Mouse (Mus musculus) adrenal gland, postnatal 10 days (tissue): ENCODE results near the gene C2cd3. TPM values are rescaled to one million over a fixed set of nuclear protein-coding genes. Genes with fewer than 3 reads are reported as not detected.
"Not testable (repeated sequence)": the region's sequence is repeated elsewhere in the genome, so short reads cannot be mapped to it uniquely, and the experiment has no call there.

Experiments used
- DNase-seq: peaks from one replicate; pipeline ENCODE4 v3.0.0; 2021; ENCODE audit warnings: mixed read lengths
- total RNA-seq, 2 experiments: library from RNA; stranded (reverse); gene quantifications; 2 replicates each; pipeline ENCODE4 v1.2.3; 2021

C2cd3 gene
- total RNA-seq, 2 experiments from 2014 or later = 15.9 to 19.7 TPM

DNA sequence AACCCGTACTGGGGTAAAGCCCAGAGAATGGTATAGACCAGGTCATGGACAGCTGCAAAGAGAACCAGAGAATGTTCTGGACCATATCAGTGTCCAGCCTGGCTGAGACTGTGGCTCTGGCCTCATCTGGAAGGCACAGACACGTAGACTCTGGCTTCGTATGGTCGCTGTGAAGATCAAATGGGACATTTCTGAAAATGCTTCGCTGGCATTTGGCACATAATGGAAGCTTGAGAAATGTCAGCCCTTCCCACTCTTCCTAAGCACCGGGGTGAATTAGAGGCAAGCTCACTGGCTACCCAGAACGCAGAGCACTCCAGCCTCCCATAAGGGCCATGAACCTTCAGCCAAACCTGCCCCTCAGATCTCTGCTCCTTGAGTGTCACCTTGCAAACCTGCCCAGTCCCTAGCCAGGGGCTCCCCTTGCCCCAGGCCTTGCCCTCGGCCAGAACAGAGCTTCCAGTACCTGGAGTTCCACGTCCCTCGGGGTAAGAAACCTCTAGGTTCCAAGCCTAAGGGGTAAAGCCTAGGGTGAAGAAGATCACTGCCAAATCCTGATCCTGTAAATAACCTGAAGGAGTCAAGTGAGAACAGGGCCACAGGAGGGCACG, 98.9 kb downstream of the C2cd3 start:
- peak; percentile 44 for DNase-seq

GRCm38 (mm10) chr7:100471407-100471797, 99.4 kb downstream of the C2cd3 start:
- DNase-seq = no peak

DNA sequence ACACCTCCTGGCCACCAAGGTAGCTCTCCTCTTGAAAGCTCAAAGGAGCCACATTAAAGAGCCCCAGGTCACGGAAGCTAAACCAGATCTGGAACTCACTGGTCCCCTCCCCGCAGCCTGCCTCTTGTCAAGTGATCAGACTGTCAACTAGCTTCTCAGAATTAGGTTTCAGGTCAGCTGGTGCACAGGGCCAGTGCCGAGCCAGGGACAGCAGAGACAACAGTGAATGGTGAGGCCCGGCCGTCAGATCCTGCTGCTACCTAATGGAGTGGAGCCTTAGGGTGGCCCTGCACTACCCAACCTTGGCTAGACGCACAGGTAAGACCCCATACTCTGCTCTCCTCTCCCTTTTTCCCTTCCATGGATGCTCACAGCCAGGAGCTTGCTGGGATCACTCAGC, 100.7 kb downstream of the C2cd3 start, which contains the start of gene Ucp3:
Gene Ucp3, plus strand, starts transcription at position 214 of the 400 bp plus-strand sequence.
- peak; percentile 70 for DNase-seq

DNA sequence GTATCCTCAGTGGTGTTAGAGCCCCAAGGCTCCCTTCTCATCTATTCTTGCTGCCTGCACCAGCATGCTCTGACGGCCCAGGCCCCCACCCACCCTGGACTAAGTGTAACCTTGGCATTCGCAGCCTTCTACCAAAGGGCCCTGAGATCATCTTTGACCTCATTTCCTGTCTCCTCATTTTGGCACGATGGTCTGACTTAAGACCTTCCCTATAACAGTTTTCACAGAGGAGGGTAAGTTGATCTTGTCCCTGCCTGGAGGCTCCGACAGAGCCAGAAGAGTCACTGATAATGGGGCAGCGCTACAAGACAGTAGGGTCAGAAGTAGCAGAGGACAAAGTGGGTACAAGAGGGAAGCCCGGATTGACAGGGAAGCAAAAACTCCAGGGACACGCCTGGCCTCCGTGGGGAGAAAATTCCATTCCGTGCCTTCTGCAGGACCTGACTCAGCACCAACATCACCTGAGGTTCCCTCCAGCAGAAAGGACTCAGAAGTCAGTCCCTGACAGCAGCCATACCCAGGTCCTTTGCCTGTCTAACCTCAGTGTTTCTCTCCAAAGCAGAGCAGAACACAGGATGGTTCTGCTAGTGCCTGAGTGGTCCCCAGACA, 101.9 kb downstream of the C2cd3 start:
- DNase-seq = peak; percentile 49

- DNase-seq = peak; percentile 81
These were observed 102.6 kb downstream of the C2cd3 start for GRCm38 (mm10) chr7:100474680-100475079.

- DNase-seq = no peak
These were observed 107.2 kb downstream of the C2cd3 start for GRCm38 (mm10) chr7:100479100-100479822.

DNA sequence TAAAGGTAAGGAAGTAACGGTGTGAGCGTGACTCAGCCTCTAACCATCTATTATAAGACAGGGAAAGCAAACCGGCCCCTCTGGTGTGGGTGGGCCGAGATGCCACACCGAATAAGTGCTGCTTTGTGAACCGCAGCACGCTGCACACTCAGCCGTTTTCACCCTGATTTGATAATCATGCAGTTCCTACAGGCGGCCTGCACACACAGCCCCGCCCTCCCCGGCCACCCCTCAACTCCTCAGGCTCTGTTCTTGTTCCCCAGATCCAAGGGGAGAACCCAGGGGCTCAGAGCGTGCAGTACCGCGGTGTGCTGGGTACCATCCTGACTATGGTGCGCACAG, 107.8 kb downstream of the C2cd3 start:
- DNase-seq = no peak

DNA sequence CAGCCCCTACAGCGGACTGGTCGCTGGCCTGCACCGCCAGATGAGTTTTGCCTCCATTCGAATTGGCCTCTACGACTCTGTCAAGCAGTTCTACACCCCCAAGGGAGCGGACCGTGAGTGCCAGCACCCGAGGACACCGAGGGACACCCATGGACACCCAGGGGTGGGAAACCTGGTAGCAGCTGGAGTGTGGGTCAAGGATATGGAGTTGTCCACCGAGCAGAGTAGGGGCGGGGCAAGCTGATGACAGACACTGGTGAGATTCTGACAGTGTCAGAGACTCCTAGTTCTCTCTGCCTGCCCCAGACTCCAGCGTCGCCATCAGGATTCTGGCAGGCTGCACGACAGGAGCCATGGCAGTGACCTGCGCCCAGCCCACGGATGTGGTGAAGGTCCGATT, 108.1 kb downstream of the C2cd3 start:
- DNase-seq = no peak

DNA sequence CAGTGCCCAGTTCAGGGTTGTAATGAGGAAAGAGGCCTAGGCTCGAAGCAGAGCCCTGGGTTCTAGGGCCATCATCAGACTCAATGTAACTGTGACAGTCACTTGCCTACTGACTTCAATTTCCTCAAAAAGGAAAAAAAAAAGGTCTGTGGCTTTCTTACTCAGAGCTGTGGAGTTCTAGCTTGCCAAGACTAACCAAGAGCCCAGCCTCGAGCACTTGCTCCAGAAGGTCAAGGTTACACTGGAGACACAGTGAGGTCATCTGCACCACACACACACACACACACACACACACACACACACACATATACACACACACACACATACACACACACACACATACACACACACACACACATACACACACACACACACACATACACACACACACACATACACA, 110.0 kb downstream of the C2cd3 start:
- DNase-seq = not testable (repeated sequence)

DNA sequence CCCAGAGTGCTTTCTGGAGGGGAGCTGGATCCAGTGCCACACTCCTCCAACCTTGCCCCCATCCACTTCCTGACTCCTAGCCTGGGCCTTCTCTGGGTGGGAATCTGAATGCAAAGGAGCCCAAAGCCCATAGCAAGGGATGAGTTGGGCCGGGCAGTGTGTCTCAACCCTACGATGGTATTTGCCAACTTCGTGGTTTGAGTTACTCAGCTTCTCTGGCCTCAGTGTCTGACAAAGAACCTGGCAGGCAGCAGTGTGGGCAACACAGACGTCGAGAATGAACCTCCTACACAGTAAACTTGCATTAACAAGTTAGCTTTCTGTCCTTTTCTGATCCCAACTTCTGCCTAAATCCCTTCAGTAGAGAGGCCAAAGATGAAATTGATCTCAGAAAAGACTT, 112.5 kb downstream of the C2cd3 start:
- no peak for DNase-seq

- no peak for DNase-seq
These were observed 115.3 kb downstream of the C2cd3 start for GRCm38 (mm10) chr7:100487301-100487700.

DNA sequence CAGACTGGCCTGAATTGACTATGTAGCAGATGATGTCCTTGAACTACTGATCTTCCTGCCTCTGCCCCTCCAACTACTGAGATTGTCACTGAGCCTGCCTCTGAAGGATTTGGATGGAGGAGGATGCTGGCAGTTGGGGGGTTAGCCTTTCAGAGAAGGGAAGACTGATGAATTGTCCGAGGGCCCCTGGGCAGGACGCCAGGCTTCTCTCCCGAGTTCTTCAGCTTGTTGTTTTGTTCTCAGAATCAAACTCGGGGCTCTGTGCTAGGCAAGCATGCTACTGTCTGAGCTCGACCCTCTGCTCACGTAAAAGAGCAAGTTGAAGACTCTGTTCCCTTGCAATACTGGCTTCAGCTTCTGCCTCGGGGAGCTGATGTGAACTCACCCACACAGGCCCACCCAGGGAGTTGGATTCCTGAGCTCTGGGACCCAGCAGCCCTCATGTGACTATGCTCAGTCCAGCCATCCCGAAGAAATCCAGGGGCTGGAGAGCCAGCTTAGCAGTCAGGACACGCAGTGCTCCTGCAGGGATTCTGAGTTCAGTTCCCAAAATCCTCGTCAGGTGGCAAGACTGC, 116.5 kb downstream of the C2cd3 start:
- peak; percentile 63 for DNase-seq

DNA sequence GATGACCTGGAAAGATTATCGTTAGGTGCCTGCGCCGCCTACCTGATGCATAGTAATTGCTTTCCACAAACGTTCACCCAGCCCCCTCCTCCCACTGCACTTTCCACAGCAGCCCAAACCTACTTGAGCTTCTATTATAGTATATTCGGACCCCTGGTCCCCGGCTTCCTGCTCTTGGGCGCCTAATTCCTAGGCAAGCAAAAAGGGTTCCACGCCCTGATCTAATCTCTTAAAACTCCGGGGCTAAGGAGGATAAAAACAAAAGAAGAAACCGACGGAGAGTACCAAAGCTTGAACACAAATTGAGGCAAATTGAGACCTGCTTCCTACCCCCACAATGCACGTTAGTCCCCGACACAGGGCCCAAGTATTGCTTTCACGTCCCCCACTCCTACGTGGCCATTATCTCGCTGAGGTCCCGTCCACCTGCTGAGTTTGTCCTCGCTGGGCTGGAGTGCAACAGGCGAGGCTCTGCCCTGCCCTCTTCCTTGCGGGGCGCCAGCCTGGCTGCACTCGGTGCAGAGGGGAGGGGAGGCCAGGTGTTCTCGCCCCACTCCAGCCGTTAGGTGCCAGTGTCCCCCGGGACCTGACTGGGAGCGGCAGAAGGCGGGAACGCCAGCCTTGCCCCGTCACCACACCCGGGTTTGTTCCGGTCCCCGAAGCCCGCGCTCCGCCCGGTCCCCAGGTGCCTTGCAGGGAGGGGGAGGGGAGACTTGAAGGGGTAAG, 120.5 kb downstream of the C2cd3 start:
- no peak for DNase-seq

DNA sequence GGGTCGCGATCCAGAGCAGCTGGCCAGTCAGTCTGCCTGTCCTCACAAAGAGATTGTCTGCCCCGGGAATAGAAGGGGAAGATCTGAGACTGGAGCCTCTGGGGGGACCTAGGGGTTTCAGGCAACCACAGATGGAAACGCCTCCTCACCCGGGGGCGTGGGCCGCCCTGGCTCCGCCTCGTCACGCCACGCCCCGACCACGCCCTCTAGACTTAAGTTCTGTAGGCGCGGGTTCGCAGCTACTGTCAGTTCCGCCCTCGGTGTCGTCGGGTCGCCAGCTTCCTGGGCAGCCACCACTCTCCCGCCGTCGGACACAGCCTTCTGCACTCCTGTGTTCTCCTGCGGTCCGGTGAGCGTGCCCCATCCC, 121.1 kb downstream of the C2cd3 start, which contains the start of gene Ucp2:
Gene Ucp2, plus strand, starts transcription at position 221 of the 367 bp plus-strand sequence.
- peak; percentile 92 for DNase-seq

GRCm38 (mm10) chr7:100493484-100494414, 121.7 kb downstream of the C2cd3 start:
- peak; percentile 57 for DNase-seq

GRCm38 (mm10) chr7:100494415-100494831, 122.4 kb downstream of the C2cd3 start:
- DNase-seq = no peak

GRCm38 (mm10) chr7:100495042-100495441, 123.0 kb downstream of the C2cd3 start:
- no peak for DNase-seq

DNA sequence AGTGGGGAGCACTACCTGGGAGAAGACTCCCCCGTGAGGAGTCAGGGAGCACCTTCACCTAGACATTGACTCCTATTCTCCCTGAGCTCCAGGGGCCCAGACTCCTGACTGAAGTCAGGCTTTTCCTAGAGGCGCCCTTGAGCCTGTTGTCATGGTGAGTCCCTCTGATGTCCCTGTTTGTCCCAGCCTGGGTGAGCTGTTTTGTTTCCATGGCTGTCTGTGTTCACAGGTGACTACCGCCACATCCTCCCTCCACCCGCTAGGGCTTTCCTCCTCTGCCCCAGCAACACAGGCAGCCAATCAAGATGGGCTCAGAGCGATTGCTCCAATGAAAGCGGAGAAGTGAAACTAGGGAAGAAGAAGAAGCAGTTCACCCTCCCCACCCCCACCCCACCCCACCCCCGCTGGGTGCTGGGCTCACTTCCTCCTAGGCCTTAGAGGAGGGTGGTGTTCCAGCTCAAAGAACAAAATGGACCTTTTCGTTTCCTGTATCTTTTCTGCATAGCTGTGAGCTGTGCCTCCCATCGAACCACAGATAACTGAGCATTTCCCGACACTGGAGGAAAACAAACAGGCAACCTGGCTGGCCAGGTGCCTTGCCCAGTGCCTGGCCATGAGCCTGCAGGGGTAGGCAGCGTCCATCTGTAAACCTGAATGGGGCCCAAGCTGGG, 123.7 kb downstream of the C2cd3 start:
- DNase-seq = peak; percentile 82

- DNase-seq = no peak
These were observed 124.3 kb downstream of the C2cd3 start for GRCm38 (mm10) chr7:100496371-100496770.

- DNase-seq = no peak
These were observed 124.8 kb downstream of the C2cd3 start for GRCm38 (mm10) chr7:100496791-100497190.

DNA sequence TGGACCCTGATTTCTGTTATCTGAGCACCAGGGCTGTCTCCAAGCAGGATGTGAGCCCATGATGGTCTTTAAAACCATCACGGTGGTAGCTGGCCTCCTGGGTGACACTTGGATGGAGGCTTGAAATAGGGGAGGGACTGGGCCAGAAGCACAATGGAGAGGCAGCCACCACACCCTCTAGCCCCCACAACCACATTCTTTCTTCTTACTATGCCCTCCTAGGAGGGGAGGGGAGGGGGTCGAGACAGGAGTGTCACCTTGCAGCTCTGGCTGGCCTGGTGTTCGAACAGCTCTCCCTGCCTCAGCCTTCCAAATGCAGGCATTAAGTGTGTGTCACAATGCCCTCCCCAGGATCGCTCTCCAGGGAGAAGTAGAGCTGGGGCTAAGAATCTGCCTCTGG, 125.4 kb downstream of the C2cd3 start:
- DNase-seq = no peak
